Mouse (Mus musculus): ENCODE measurements around the gene Lrp2.

Gene Lrp2

GRCm38 (mm10) chr2:69400866-69401604, 184.8 kb downstream of the Lrp2 start:
- DNase-seq (ENCODE audit: low spot score) = no peak

GRCm38 (mm10) chr2:69396760-69397435, 189.0 kb downstream of the Lrp2 start:
- no peak for DNase-seq (ENCODE audit: low spot score)

GRCm38 (mm10) chr2:69395597-69396248, 190.1 kb downstream of the Lrp2 start:
- DNase-seq (ENCODE audit: low spot score) = no peak

- no peak for DNase-seq (ENCODE audit: low spot score)
Observed at GRCm38 (mm10) chr2:69393947-69394346, 191.9 kb downstream of the Lrp2 start.

- DNase-seq (ENCODE audit: low spot score) = no peak
Observed at GRCm38 (mm10) chr2:69386118-69386871, 199.6 kb downstream of the Lrp2 start.

- DNase-seq (ENCODE audit: low spot score) = no peak
Observed at GRCm38 (mm10) chr2:69382838-69383237, 203.0 kb downstream of the Lrp2 start.

- DNase-seq (ENCODE audit: low spot score) = no peak
Observed at GRCm38 (mm10) chr2:69381740-69382139, 204.1 kb downstream of the Lrp2 start.

- DNase-seq (ENCODE audit: low spot score) = no peak
Observed at GRCm38 (mm10) chr2:69380281-69380680, 205.6 kb downstream of the Lrp2 start, which contains the start of gene Dhrs9. Gene Dhrs9 (plus strand): TSS chr2:69380445.

GRCm38 (mm10) chr2:69379801-69380200, 206.1 kb downstream of the Lrp2 start:
- DNase-seq (ENCODE audit: low spot score) = no peak

GRCm38 (mm10) chr2:69376780-69377179, 209.1 kb downstream of the Lrp2 start:
- no peak for DNase-seq (ENCODE audit: low spot score)
